Mouse (Mus musculus): ENCODE results near the gene Ldhd.

Gene Ldhd

GRCm38 (mm10) chr8:111627923-111628322 is 2.3 kb downstream of the Ldhd start:
- no peak for DNase-seq (ENCODE audit: low spot score)

GRCm38 (mm10) chr8:111626933-111627332 is 3.2 kb downstream of the Ldhd start:
- no peak for DNase-seq (ENCODE audit: low spot score)

- no peak for DNase-seq (ENCODE audit: low spot score)
Measured at GRCm38 (mm10) chr8:111626528-111626820, 3.7 kb downstream of the Ldhd start.

- DNase-seq (ENCODE audit: low spot score) = peak; percentile 81
Measured at GRCm38 (mm10) chr8:111625694-111626527, 4.3 kb downstream of the Ldhd start.

- no peak for DNase-seq (ENCODE audit: low spot score)
Measured at GRCm38 (mm10) chr8:111624853-111625221, 5.3 kb downstream of the Ldhd start.

GRCm38 (mm10) chr8:111624081-111624852 is 5.9 kb downstream of the Ldhd start:
- no peak for DNase-seq (ENCODE audit: low spot score)

GRCm38 (mm10) chr8:111622553-111622952 is 7.6 kb downstream of the Ldhd start:
- DNase-seq (ENCODE audit: low spot score) = no peak

- DNase-seq (ENCODE audit: low spot score) = no peak
Measured at GRCm38 (mm10) chr8:111622104-111622503, 8.1 kb downstream of the Ldhd start.

GRCm38 (mm10) chr8:111619936-111620335 is 10.2 kb downstream of the Ldhd start:
- no peak for DNase-seq (ENCODE audit: low spot score)

GRCm38 (mm10) chr8:111618273-111618672 is 11.9 kb downstream of the Ldhd start:
- no peak for DNase-seq (ENCODE audit: low spot score)

GRCm38 (mm10) chr8:111617812-111618211 is 12.4 kb downstream of the Ldhd start:
- no peak for DNase-seq (ENCODE audit: low spot score)

GRCm38 (mm10) chr8:111614786-111615701 is 15.1 kb downstream of the Ldhd start:
- DNase-seq (ENCODE audit: low spot score) = no peak

- DNase-seq (ENCODE audit: low spot score) = no peak
Measured at GRCm38 (mm10) chr8:111613181-111613580, 17.0 kb downstream of the Ldhd start.

- no peak for DNase-seq (ENCODE audit: low spot score)
Measured at GRCm38 (mm10) chr8:111607414-111607813, 22.8 kb downstream of the Ldhd start.

GRCm38 (mm10) chr8:111606961-111607360 is 23.2 kb downstream of the Ldhd start:
- no peak for DNase-seq (ENCODE audit: low spot score)

GRCm38 (mm10) chr8:111604986-111605385 is 25.2 kb downstream of the Ldhd start:
- DNase-seq (ENCODE audit: low spot score) = no peak

- DNase-seq (ENCODE audit: low spot score) = no peak
Measured at GRCm38 (mm10) chr8:111602050-111602449, 28.1 kb downstream of the Ldhd start.

GRCm38 (mm10) chr8:111599707-111600444 is 30.3 kb downstream of the Ldhd start:
- DNase-seq (ENCODE audit: low spot score) = no peak

GRCm38 (mm10) chr8:111597310-111597709 is 32.9 kb downstream of the Ldhd start:
- peak; percentile 43 for DNase-seq (ENCODE audit: low spot score)

GRCm38 (mm10) chr8:111596485-111596821 is 33.7 kb downstream of the Ldhd start:
- no peak for DNase-seq (ENCODE audit: low spot score)

- peak; percentile 14 for DNase-seq (ENCODE audit: low spot score)
Measured at GRCm38 (mm10) chr8:111595712-111596484, 34.3 kb downstream of the Ldhd start.

Measured in embryo, embryonic 10 days (tissue).